Mouse (Mus musculus): ENCODE results near the gene Naip6.
"Not testable (repeated sequence)": the region's sequence is repeated elsewhere in the genome, so short reads cannot be mapped to it uniquely, and the experiment has no call there.

Gene Naip6

GRCm38 (mm10) chr13:100317256-100317893 is at the start of gene Naip6:
TSS of gene Naip6 (minus strand) at chr13:100317674.
- DNase-seq: not testable (repeated sequence)

DNA sequence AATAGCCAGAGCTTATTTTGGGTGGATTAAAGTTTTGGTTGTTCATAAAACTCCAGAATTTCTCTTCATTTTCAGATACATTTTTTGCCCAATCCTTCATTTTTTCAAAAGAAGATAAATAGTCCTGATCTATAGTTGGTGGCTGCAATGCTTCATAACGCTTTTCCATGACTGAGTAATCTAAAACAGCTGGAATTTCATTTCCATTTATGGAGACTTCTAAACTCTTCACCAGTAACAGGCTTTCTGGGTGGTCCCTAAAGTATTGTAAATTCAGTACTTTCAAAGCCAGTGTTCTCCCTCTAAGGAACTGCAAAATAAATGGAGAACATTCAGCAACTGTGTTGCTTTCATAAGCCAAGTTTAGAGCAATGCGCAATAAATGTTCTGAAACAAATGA is 34.8 kb upstream of the Naip6 start:
- DNase-seq: not testable (repeated sequence)

- not testable (repeated sequence) for DNase-seq
Measured at GRCm38 (mm10) chr13:100349510-100350173, 32.2 kb upstream of the Naip6 start.

DNA sequence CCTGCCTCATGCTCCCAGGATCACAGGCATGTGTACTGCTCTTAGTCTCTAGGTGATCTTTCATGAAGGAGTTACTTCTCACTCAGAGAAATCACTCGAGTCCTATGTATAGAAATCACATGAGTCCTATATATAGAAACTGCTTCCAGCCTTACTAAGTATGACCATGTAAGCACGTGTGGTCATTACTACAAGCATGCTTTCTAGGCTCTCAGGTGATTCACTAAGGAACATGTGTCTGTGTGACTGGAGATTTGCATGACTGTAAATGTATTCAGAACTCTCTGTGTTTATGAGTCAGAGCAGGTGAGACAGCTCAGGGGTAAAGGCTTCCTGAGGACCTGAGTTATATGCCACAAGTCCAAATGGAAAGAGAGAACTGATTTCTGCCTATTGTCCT is 24.3 kb upstream of the Naip6 start:
- DNase-seq: no peak

GRCm38 (mm10) chr13:100331728-100332127 is 14.3 kb upstream of the Naip6 start:
- not testable (repeated sequence) for DNase-seq

GRCm38 (mm10) chr13:100328899-100329298 is 11.4 kb upstream of the Naip6 start:
- DNase-seq: not testable (repeated sequence)

DNA sequence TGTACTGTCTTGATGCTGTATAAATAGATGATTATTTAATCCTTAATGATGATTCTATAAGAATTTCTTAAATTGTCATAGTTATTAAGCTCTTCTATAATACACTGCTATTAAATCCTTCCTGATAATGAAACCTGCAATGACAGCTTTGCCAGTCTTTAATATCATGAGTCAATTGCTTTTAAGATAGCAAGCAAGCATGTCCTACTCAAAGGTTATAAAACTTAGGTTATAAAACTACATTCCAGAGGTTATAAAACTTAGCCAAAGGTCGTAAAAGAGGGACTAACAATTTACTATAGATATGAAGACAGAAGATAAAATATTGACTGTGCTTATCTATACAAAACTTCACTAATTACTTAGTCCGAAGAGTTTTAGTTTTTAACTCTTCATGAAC is 10.6 kb upstream of the Naip6 start:
- not testable (repeated sequence) for DNase-seq

DNA sequence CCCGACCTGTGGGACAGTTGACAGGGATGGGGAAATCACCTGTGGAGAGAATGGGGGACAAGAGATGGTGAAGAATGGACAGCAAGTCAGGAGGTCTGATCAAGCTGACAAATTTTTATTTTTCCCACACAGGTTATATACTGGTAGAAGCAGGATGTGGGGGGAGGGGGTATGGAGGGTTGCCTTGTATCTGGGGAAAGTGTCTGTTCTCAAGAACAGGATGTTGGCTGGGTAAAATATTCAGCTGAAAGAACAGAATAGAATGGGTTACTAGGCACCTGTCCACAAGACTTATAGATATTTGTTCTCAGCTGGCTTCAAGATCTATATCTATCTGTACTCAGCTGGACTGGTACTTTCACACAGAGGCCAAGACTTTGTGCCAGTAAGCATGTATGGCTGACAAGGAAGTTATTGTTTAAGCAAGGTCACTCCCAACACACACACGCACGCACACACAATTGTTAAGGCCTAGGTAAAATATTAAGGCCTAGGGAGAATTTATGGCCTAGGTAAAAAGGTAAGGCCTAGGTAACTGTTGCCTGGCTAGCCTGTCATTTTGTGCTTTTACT is 4.9 kb upstream of the Naip6 start:
- DNase-seq: not testable (repeated sequence)

DNA sequence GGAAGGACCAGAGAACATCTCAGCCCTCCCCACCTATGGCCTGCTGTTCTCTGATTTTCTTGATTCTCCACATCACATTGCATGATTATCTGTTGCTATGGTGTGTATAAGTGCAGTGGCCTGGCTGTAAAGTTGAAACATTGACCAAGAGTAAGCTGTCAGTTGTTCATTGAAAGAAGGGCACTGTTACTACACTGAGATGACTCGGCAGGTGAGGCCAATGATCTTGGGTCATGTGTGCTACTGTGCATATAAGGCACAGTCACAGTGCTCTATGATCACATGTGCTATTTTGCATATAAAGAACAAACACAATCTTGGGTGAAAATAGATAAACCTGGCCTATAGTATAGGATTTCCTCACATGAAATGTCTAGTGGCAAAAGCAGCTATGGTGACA is 32.9 kb downstream of the Naip6 start:
- no peak for DNase-seq

- not testable (repeated sequence) for DNase-seq
Measured at GRCm38 (mm10) chr13:100271474-100272132, 45.9 kb downstream of the Naip6 start.

GRCm38 (mm10) chr13:100256996-100257395 is 60.5 kb downstream of the Naip6 start:
- not testable (repeated sequence) for DNase-seq

- not testable (repeated sequence) for DNase-seq
Measured at GRCm38 (mm10) chr13:100255925-100256324, 61.5 kb downstream of the Naip6 start.

DNA sequence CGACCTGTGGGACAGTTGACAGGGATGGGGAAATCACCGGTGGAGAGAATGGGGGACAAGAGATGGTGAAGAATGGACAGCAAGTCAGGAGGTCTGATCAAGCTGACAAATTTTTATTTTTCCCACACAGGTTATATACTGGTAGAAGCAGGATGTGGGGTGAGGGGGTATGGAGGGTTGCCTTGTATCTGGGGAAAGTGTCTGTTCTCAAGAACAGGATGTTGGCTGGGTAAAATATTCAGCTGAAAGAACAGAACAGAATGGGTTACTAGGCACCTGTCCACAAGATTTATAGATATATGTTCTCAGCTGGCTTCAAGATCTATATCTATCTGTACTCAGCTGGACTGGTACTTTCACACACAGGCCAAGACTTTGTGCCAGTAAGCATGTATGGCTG is 65.6 kb downstream of the Naip6 start:
- not testable (repeated sequence) for DNase-seq

GRCm38 (mm10) chr13:100246896-100247519 is 70.5 kb downstream of the Naip6 start:
- not testable (repeated sequence) for DNase-seq

DNA sequence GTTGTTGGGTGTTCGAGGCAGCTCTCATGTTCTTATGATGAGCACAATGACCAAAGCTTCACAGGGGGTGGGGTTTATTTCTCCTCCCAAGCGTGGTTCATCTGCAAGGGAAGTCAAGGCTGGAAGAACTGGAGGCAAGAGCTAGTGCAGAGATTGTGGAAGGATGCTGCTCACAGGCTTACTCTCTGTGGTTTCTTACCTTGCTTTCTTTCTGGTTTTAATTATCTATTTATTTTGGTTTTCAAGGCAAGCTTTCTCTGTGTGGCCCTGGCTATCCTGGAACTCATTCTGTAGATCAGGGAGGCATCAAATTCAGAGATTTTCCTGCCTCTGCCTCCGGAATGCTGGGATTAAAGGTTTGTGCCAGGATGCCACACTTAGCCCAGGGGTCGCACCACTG is 71.3 kb downstream of the Naip6 start, which contains the start of gene Naip5:
Gene Naip5, minus strand, starts transcription at position 101 of the 400 bp plus-strand sequence.
- not testable (repeated sequence) for DNase-seq

- DNase-seq: no peak
Measured at GRCm38 (mm10) chr13:100243702-100244101, 73.8 kb downstream of the Naip6 start.
